In genomic region chr10:112801560-112801959, GRCm38 (mm10) we compare ENCODE assay signal across 9 mouse cellular contexts.
DNase-seq lines count a peak whose midpoint lies in the region; ATAC-seq and TF ChIP-seq lines count a peak whose summit lies in the region.
"Had no signal": no experiment of that assay in that cellular context is flagged by ENCODE, and none has a peak within 500 bp of the region (broad histone marks: within the 10 kb centered on the region; RNA-seq: fewer than 3 reads in every experiment).

No protein-coding gene starts in this region.

- H3K4me1 ChIP-seq in hindbrain, embryonic 15.5 days (replicated peaks): no peaks in the 10 kb centered on the region
- no peaks in the 10 kb centered on the region for H3K4me1 ChIP-seq in midbrain, postnatal 0 days (ENCODE audit: insufficient read depth, low read length)

- no peaks in the 10 kb centered on the region for H3K9me3 ChIP-seq in hindbrain, embryonic 15.5 days
- peaks cover 2% of the 10 kb centered on the region; the same call in 1 of the 2 replicates for H3K9me3 ChIP-seq in midbrain, postnatal 0 days (ENCODE audit: low read length)

- H3K36me3 ChIP-seq in hindbrain, embryonic 15.5 days: no peaks in the 10 kb centered on the region
- H3K36me3 ChIP-seq in midbrain, postnatal 0 days (ENCODE audit: insufficient read depth, low read length): no peaks in the 10 kb centered on the region

- TF ChIP-seq CTCF in midbrain, postnatal 0 days (IDR thresholded peaks at IDR 0.05): peak; percentile 93

- no peak overlapping the region for H3K27ac ChIP-seq in hindbrain, embryonic 15.5 days (replicated peaks)
- no peak overlapping the region for H3K27ac ChIP-seq in midbrain, postnatal 0 days (ENCODE audit: low read depth, low read length)

- no peak overlapping the region for H3K4me2 ChIP-seq in hindbrain, embryonic 15.5 days
- no peak overlapping the region for H3K4me2 ChIP-seq in midbrain, postnatal 0 days (ENCODE audit: low read depth, low read length, poor library complexity, severe bottlenecking)

- no peak overlapping the region for H3K4me3 ChIP-seq in hindbrain, embryonic 15.5 days
- no peak overlapping the region for H3K4me3 ChIP-seq in midbrain, postnatal 0 days (ENCODE audit: low read depth, low read length)
- H3K4me3 ChIP-seq: myocyte had no signal

- intact Hi-C loops in left cerebral cortex, postnatal 25 days (cut with DNase I): loop anchor here (1.0 to 5.0 kb wide), 3 partner anchors 598 to 819 kb away; partner anchors contain the start of gene Glipr1l1

- DNase-seq in layer of hippocampus, adult 11-12 months (ENCODE audit: low spot score): peak; percentile 19
- no peak for DNase-seq in layer of hippocampus, adult 9-11 months
- peak; percentile 31 for DNase-seq in Muller cell, postnatal 12 days (ENCODE audit: inconsistent ontology term)
- peak; percentile 83 for DNase-seq in embryo, embryonic 10.5 days (ENCODE audit: low spot score)
- DNase-seq in left cerebral cortex, postnatal 25 days (ENCODE audit: low spot score in 2 of 2): peak; percentile 30 to 59
- DNase-seq in midbrain, postnatal 0 days (ENCODE audit: low spot score): peak; percentile 78

- no peak overlapping the region for H3K9ac ChIP-seq in hindbrain, embryonic 15.5 days
- H3K9ac ChIP-seq in midbrain, postnatal 0 days (replicated peaks; ENCODE audit: low read length, poor library complexity, severe bottlenecking): no peak overlapping the region

- WGBS in hindbrain, embryonic 15.5 days: 6% methylated on average over 5 of the region's 5 CpGs
- 5% methylated on average over 5 of the region's 5 CpGs for WGBS in midbrain, postnatal 0 days

- ATAC-seq in hindbrain, embryonic 15.5 days (ENCODE audit: low FRiP score, low read depth): peak; percentile 63; the same call in 1 of the 2 replicates
- ATAC-seq in midbrain, postnatal 0 days (ENCODE audit: low FRiP score): no peak
- ATAC-seq in erythroblast, adult 5-6 weeks (replicated peaks; ENCODE audit: low FRiP score, poor library complexity, severe bottlenecking): no peak

- no peaks in the 10 kb centered on the region for H3K27me3 ChIP-seq in hindbrain, embryonic 15.5 days
- H3K27me3 ChIP-seq in midbrain, postnatal 0 days (ENCODE audit: insufficient read depth, low read length): no peaks in the 10 kb centered on the region
